Mouse (Mus musculus) kidney, postnatal 4 days (tissue): ENCODE results near the gene Hba-a1.

Experiments used
- DNase-seq, 2 experiments: peaks; one replicate each; pipeline ENCODE4 v3.0.0; 2021; ENCODE audit warnings: mixed read lengths in 2 of 2

Hba-a1 gene

DNA sequence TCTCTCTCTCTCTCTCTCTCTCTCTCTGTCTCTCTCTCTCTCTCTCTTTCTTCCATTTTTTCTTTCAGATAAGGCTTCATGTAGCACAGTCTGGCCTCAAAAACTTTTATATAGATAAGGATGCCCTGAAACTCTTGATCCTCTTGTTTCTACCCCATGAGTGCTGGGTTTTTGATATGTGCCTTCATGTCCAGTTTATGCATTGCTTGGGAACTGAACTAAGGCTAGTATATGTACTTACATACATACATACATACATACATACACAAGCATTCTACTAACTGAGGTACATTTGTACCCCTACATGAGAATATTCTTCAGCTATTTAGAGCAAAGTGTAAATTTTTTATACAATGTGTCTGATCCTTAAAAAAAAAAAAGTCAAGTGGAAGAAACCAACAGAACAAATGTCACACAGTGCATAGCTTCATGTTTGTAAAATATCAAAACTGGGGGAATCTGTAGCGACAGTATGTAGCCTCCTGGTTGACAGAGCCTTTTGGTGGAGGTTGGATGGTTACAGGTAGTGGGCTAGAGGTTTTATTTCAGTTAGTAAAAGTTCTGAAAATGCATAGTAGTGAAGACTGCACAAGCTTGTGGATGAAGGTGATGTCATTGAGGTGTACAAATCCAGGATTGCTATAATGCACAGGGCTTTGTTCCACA lies 14.7 kb downstream of the Hba-a1 start:
- DNase-seq, result no peak

DNA sequence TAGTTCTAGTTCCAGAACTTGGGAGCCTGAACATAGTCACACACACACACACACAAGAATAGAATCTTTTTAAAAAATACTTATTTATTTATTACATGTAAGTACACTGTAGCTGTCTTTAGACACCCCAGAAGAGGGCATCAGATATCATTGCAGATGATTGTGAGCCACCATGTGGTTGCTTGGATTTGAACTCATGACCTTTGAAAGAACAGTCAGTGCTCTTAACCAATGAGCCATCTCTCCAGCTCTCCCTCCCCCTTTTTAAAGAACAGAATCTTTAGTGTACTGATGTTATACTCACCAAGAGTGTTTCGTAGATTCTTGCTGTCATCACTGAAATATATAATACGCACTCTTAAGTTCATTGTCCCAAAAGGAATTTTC lies 15.2 kb downstream of the Hba-a1 start:
- DNase-seq, result no peak

DNA sequence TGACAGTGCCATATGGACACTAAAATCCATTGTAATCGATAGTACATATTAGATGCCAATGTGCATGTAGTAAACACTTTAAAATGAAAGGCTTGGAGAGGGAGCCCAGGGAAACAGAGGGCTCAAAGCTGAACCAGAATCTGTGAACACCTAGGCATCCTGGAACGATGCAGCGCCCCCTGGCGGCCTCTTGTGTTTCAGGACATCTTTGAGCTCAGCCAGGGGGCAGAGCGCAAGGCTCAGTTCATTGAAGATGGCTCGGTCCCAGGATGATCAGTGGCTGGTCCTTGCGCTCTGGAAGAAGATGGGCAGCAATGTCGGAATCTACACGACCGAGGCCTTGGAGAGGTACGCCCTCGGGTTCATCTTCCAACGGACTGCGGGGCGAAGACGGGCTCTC lies 16.6 kb downstream of the Hba-a1 start, which contains the start of gene Hbq1a:
Hbq1a (plus strand) TSS at position 205 of the 400 bp plus-strand sequence.
- peak; percentile 80 to 84 for DNase-seq

DNA sequence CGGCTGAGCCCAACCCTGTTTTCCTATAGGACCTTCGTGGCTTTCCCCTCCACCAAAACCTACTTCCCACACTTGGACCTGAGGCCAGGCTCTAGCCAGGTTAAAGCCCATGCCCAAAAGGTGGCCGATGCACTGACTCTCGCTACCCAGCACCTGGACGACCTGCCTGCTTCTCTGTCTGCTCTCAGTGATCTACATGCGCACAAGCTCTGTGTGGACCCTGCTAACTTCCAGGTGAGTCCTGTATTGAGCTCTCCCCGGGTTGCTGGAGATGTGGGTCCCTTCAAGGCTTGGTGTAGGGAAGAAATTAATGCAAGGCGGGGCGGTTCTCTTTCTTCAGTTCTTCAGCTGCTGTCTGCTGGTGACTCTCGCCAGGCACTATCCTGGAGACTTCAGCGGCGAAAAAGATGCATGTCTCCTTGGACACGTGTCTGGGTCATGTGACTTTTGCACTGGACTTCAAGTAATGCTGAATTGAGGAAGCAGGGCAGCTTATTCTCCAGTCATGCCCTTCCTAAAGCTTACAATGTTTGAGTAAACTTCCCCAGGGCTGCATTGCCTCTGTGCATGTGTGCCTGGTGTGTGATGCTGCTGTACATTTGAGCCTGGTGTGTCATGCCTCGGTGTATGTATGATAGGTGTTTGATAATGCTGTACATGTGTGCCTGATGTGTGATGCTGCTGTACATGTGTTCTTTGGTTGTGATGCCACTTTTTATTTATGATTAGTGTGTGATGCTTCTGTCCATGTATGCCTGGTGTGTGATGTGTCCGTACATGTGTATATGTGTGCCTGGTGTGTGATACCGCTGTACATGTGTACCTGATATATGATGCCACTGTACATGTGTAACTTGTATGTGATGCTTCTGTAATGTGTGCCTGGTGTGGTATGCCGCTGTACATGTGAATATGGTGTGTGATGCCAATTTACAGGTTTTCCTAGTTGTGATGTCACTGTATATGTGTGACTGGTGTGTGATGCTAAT lies 17.3 kb downstream of the Hba-a1 start:
- no peak for DNase-seq

DNA sequence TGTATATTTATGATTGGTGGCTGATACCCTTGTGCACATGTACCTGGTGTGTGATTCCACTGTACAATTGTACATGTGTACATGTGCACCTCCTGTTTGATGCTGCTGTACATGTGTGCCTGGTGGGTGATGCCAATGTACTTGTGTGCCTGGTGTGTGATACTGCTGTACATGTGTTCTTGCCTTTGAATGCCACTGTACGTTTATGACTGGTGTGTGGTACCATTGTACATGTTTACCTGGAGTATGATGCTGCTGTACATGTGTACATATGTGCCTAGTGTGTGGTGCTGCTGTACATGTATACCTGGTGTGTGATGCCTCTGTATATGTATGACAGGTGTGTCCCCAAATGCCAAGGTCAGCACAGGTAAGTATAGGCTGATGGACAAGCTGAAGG lies 18.2 kb downstream of the Hba-a1 start:
- no peak for DNase-seq

DNA sequence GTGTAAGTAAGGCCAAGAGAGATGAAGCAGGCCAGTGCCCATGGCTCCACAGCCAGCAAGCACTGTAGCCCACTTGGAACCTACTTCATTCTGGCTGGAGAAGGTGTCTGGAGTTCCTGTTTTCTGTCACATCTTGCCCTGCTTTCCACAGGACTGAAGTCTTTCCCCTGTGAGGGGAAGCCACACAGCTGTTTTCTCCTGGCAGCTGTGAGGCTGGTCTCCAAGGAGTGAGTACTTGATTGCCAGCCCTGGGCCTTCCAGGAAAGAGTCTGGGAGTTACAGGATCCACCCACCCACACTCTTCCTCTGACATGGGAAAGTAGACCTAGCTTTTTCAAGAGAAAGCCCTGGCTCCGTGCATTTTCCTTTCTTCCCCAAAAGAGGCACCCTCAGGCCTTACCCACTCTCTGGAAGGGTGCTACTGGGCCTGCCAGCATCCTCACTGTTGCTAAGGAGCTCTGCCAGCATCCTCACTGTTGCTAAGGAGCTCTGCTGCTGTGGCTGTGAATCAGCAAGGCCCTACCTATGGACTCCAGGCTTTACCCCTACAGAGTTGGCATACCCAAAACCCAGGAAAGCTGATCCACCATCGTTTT lies 19.6 kb downstream of the Hba-a1 start:
- no peak for DNase-seq

DNA sequence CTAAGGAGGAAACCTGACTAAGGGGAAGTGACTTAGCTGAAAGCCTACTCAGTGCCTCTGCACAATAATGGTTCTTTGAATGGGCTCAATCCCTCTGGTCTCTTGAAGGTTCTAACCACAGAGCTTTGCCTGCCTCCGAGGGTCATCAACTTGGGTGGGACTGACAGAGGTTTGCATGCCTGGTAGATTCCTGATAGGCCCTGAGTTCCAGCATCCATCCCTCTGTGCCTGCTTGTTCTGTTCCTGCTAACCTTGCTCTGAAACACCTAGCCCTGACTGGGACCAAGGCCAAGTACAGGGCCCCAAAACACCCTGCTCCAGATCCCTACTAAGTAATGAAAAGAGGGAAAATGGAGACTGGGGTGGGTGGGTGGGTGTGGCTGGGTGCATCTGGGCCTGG lies 20.1 kb downstream of the Hba-a1 start:
- DNase-seq, result no peak

DNA sequence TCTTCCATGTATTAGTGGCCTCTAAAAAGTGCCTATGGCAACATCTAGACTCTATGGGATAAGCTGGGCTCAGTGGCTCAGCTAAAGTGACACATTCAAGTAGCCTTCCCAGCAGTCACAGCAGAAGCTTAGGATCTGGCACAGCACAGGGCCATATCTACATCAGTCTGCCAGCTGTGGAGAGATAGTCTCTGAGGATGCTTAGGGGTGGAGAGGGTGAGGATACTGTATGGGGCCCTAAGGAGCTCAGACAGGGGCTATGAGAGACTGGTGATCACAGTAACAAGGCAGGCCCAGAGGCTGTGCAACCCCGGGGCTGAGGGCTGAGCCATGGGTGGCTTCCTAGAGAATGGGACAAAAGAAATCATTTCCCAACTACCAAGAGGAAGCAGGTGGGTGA lies 23.7 kb downstream of the Hba-a1 start:
- no peak for DNase-seq

DNA sequence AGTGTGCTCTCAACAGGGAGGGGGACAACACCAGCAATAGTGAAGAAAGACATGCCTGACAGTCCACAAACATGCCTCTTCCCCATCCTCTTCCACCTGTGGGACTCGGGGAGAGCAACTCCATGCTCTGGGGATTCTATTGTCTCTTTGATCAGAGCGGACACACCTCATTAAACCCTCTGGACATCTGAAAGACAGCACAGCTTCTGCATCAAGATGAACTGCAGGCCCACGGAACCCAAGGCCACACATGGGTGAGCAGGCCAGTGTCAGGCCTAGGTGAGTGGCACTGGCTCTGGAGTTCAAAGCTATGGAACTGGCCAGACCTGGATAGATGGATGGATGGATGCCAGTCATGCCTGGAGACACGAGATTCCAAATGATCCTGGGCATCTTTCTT lies 26.1 kb downstream of the Hba-a1 start:
- DNase-seq, result no peak

DNA sequence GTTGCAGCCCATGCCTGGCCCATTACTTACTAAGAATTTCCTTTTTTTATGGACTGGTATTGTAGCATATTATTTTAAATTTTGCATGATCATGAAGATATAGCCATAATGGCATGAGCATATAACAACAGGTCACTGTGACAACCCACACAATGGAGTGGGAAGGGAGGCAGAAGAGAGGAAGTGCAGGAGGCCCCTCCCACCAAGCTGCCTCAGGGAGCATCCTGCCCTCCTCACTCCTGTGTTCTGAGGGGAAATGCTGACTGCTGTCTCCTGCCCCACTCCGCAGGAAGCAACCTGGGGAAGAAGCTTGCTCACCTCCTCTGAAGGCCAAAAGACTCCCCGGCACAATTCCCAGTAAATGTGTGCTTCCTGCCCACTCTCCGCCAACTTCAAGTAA lies 26.6 kb downstream of the Hba-a1 start:
- no peak for DNase-seq

DNA sequence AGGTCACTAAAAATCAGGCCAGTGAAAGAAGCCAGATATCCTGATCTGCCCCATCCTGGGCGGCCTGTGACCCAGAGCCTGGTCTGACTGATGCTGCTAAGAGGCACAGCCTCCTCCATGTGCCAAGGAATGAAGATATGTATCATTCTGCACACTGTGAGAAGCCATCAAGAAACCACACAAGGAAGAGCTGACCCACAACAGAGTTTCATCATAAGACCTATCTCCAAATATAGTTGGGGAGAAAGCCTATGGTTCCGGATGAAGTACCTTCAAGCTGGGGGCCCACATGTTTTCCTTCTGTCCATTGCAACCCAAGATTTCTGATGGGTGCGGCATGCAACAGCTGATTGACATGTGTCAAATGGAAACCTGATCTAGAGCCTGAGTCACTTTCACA lies 32.7 kb downstream of the Hba-a1 start:
- DNase-seq, result no peak

DNA sequence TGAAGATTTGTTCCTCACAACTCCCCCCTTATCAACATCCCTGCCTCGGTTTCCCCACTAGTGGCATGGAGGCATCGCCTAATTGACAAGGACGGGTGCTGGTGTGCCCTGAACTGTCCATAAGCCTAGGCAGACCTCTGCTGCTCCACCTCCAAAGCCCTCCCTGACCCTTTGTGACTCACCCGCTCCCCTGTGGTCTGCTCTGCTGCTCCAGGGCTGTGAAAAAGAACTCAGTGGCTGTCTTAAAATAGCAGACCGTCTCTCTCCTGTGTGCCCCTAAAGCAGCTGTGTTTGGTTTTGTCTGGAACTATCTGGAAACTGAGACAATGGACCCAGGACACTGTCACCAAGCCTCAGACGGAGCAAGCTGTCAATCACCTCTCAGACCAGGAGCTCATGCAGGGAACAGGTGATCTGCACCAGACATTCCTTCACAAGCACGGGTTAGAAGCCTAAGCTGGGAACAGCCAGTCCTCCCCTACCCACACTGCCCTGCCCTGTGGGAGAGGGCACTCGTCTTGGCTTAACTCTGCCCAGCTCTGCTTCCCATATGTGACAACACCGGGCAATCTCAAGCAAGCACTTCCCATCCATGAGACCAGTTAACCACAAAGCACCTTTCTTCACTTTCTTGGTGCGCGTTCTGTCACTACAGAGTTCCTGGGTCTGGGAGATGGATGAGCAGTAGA lies 37.3 kb downstream of the Hba-a1 start:
- no peak for DNase-seq

DNA sequence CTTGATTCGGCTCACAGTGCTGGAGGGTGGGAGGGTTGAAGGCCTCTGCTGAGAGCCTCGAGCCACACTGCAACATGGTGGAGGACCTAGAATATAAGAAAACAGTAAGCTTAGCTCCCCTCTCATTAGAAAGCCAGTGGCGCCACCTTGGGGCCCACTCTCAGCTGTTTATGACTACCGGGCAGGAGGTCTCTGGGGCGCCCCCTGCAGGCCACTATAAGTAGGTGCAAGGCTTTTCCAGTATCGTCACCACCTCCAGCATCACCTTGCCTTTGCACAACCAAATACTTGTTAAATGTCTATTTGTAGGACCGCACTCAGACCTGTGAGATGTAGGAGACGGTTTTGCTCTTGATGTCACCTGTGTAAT lies 37.9 kb downstream of the Hba-a1 start:
- DNase-seq, result peak; percentile 85 to 90

DNA sequence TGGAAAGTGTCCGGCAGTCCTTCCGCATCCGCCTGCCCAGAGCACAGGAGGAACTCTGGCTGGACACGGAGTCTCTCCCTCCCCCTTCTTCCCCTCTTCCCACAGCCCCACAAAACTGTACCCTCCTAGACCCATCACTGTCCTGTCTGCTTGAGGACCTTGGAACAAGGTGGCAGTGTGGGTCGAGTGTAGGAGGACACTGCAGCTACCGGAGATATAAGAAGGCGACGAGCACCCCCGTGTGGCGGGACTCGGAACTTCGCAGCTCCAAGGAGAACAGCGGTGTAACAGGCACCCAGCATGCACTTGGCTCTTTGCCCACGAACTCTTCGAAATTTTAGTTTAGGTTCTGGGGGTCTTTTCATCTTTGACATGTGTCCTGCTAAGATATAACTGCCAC lies 41.3 kb downstream of the Hba-a1 start:
- peak; percentile 95 for DNase-seq

DNA sequence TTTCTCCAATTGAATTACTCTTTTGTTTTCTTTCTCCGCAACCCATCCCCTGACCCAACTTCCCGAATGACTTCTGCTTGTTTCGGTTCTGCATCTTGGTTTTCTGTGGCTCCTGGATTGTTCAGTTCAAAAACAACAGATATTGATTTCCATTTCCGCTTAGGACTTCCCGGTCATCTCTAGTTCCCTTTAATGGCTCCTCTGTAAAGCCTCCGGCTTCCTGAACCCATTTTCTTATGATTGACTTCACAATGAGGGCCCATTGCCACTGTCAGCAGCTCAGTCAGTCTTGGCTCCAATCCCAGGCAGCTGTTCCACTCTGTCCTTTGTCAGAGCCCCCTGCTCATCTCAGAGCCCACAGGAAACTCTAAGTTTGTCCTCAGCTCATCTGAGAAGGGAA lies 47.8 kb downstream of the Hba-a1 start:
- peak; percentile 64 to 67 for DNase-seq

DNA sequence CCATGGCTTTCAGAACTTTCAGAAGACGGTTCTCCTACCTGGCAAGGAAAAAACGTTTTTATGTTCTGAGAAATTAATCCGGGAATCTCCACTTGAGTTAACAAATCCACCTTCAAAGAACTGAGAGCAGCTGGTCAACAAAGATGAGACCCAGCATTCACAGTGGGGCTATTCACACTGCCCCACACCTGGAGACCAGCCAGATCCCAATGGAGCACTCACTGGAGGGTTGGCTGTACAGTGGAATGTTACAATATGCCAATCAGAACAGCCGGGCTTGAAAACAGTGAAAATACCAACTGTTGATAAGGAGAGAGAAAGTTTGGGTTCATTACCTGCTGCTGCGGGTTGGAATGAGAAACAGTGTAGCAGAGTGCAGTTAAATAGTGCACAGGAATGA lies 48.5 kb downstream of the Hba-a1 start:
- no peak for DNase-seq

DNA sequence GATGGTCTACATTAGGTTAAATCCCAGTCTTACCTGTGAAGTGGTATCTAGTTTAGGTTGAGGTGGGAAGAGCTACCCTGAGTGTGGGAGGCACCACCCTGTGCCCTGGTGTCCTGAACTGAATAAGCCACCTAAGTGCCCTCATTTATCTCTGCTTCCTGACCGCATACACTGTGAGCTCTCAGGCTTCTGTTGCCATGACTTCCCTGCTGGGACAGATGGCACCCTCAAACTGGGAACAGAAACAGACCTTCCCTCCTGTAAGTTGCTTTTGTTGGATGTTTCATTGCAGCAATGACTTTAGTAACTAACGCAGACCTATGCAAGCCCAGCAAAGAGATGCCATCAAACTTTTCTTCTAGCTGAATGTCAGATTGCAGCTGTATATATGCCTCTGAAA lies 49.9 kb downstream of the Hba-a1 start:
- no peak for DNase-seq
